Mouse (Mus musculus) neural tube, embryonic 11.5 days (tissue): Measurements from ENCODE around the gene Acsl1. TPM values are rescaled to one million over a fixed set of nuclear protein-coding genes. Genes with fewer than 3 reads are reported as not detected.

Experiments
- ATAC-seq: fragments of 200-750 bp; cut with Nextera tagmentation; 2 replicates; pipeline ENCODE4 v1.8.0; 2017; ENCODE audit warnings: moderate number of reproducible peaks, mild to moderate bottlenecking, moderate TSS enrichment, moderate library complexity; ENCODE audit not compliant: insufficient read depth, low FRiP score, low TSS enrichment
- DNase-seq: peaks from one replicate; pipeline ENCODE4 v3.0.0-alpha.2; 2015; ENCODE audit warnings: low spot score
- H3K27ac ChIP-seq: fragments of 300-500 bp; sonication (generic); 2 replicates; pipeline ENCODE4 v1.5.1; 2014; ENCODE audit warnings: low read depth, mild to moderate bottlenecking, low read length
- H3K27me3 ChIP-seq: fragments of 300-500 bp; sonication (generic); 2 replicates; pipeline ENCODE4 v1.6.1; 2014; ENCODE audit warnings: mild to moderate bottlenecking, low read length, mixed read lengths; ENCODE audit not compliant: control insufficient read depth, insufficient read depth
- H3K36me3 ChIP-seq: fragments of 300-500 bp; sonication (generic); 2 replicates; pipeline ENCODE4 v1.6.1; 2014; ENCODE audit warnings: mild to moderate bottlenecking, low read length, moderate library complexity, mixed read lengths; ENCODE audit not compliant: control insufficient read depth, insufficient read depth
- H3K4me1 ChIP-seq: fragments of 300-500 bp; sonication (generic); 2 replicates; pipeline ENCODE4 v1.6.1; 2014; ENCODE audit warnings: low read length, mixed read lengths; ENCODE audit not compliant: control insufficient read depth, insufficient read depth
- H3K4me2 ChIP-seq: fragments of 300-500 bp; sonication (generic); 2 replicates; pipeline ENCODE4 v1.6.1; 2014; ENCODE audit warnings: low read depth, mild to moderate bottlenecking, moderate library complexity
- H3K4me3 ChIP-seq: fragments of 300-500 bp; sonication (generic); 2 replicates; pipeline ENCODE4 v1.5.1; 2014; ENCODE audit warnings: low read depth, low read length
- H3K9ac ChIP-seq: fragments of 300-500 bp; sonication (generic); 2 replicates; pipeline ENCODE4 v1.6.1; 2014; ENCODE audit warnings: mild to moderate bottlenecking, low read length
- H3K9me3 ChIP-seq: fragments of 300-500 bp; sonication (generic); 2 replicates; pipeline ENCODE4 v1.6.1; 2016; ENCODE audit warnings: low read length; ENCODE audit not compliant: control insufficient read depth
- WGBS: fragments of 180-500 bp; shearing (Covaris S2); extraction: QIAGEN DNeasy Blood & Tissue Kit; methylation state at CpG from one replicate; pipeline ENCODE4 v1.1.7; 2014; 5-methylcytosine and 5-hydroxymethylcytosine counted together
- polyA plus RNA-seq: library from polyadenylated mRNA; unstranded; fragments of >200 nt; fragmentation: Nextera tagmentation; extraction: Ambion mirVana; gene quantifications from 2 replicates; pipeline ENCODE4 v1.2.1, GENCODE M21; 2014

Acsl1 gene
- polyA plus RNA-seq, 1 experiment from 2014 or later = 13.5 TPM

GRCm38 (mm10) chr8:46530541-46530940 lies 59.7 kb downstream of the Acsl1 start:
- ATAC-seq (no peak), DNase-seq (no peak)
- WGBS = 26% methylated on average over 4 of the region's 4 CpGs
- no peaks in the 10 kb centered on the region for H3K36me3 ChIP-seq
- H3K9me3 ChIP-seq = no peaks in the 10 kb centered on the region
- H3K4me3 ChIP-seq = no peak overlapping the region
- no peak overlapping the region for H3K27ac ChIP-seq
- H3K4me2 ChIP-seq = no peak overlapping the region
- no peak overlapping the region for H3K9ac ChIP-seq
- H3K4me1 ChIP-seq = no peaks in the 10 kb centered on the region
- no peaks in the 10 kb centered on the region for H3K27me3 ChIP-seq

GRCm38 (mm10) chr8:46533926-46534325 lies 63.1 kb downstream of the Acsl1 start:
- Histone ChIP-seq H3K9ac (no peak overlapping the region), H3K9me3 (no peaks in the 10 kb centered on the region), H3K36me3 (no peaks in the 10 kb centered on the region), H3K27ac (no peak overlapping the region), H3K27me3 (no peaks in the 10 kb centered on the region), H3K4me2 (no peak overlapping the region), H3K4me3 (no peak overlapping the region), H3K4me1 (no peaks in the 10 kb centered on the region)
- no peak for ATAC-seq
- WGBS = 90% methylated on average over 7 of the region's 7 CpGs
- DNase-seq = no peak

GRCm38 (mm10) chr8:46539701-46540100 lies 68.9 kb downstream of the Acsl1 start:
- WGBS = 64% methylated on average over 5 of the region's 5 CpGs
- no peaks in the 10 kb centered on the region for H3K9me3 ChIP-seq
- no peak overlapping the region for H3K27ac ChIP-seq
- no peaks in the 10 kb centered on the region for H3K36me3 ChIP-seq
- ATAC-seq (no peak), DNase-seq (no peak)
- no peaks in the 10 kb centered on the region for H3K27me3 ChIP-seq
- H3K4me2 ChIP-seq = no peak overlapping the region
- H3K4me1 ChIP-seq = no peaks in the 10 kb centered on the region
- no peak overlapping the region for H3K4me3 ChIP-seq
- no peak overlapping the region for H3K9ac ChIP-seq

- ATAC-seq (no peak), DNase-seq (no peak)
- H3K9ac ChIP-seq = no peak overlapping the region
- no peaks in the 10 kb centered on the region for H3K27me3 ChIP-seq
- no peaks in the 10 kb centered on the region for H3K4me1 ChIP-seq
- H3K36me3 ChIP-seq = no peaks in the 10 kb centered on the region
- no peaks in the 10 kb centered on the region for H3K9me3 ChIP-seq
- WGBS = 85% methylated on average over 7 of the region's 7 CpGs
- H3K4me3 ChIP-seq = no peak overlapping the region
- no peak overlapping the region for H3K4me2 ChIP-seq
- no peak overlapping the region for H3K27ac ChIP-seq
Measured at GRCm38 (mm10) chr8:46543191-46543590, 72.4 kb downstream of the Acsl1 start.

GRCm38 (mm10) chr8:46543662-46544061 lies 72.8 kb downstream of the Acsl1 start:
- 80% methylated on average over 6 of the region's 6 CpGs for WGBS

GRCm38 (mm10) chr8:46545854-46546253 lies 75.0 kb downstream of the Acsl1 start:
- Histone ChIP-seq H3K4me3 (no peak overlapping the region), H3K36me3 (no peaks in the 10 kb centered on the region), H3K9ac (no peak overlapping the region), H3K27me3 (no peaks in the 10 kb centered on the region), H3K4me1 (no peaks in the 10 kb centered on the region), H3K27ac (no peak overlapping the region), H3K4me2 (no peak overlapping the region), H3K9me3 (no peaks in the 10 kb centered on the region)
- 89% methylated on average over 5 of the region's 5 CpGs for WGBS
- DNase-seq = no peak
- ATAC-seq = no peak

More at GRCm38 (mm10) chr8:46543662-46544061, 72.8 kb downstream of the Acsl1 start:
- no peak overlapping the region for H3K27ac ChIP-seq
- no peaks in the 10 kb centered on the region for H3K36me3 ChIP-seq
- no peak for ATAC-seq
- H3K9ac ChIP-seq = no peak overlapping the region
- no peak for DNase-seq
- H3K9me3 ChIP-seq = no peaks in the 10 kb centered on the region
- no peak overlapping the region for H3K4me3 ChIP-seq
- H3K4me2 ChIP-seq = no peak overlapping the region
- H3K4me1 ChIP-seq = no peaks in the 10 kb centered on the region
- H3K27me3 ChIP-seq = no peaks in the 10 kb centered on the region

- no peak overlapping the region for H3K4me3 ChIP-seq
- DNase-seq (no peak), ATAC-seq (no peak)
- H3K27me3 ChIP-seq = no peaks in the 10 kb centered on the region
- H3K9me3 ChIP-seq = no peaks in the 10 kb centered on the region
- H3K36me3 ChIP-seq = no peaks in the 10 kb centered on the region
- no peaks in the 10 kb centered on the region for H3K4me1 ChIP-seq
- no peak overlapping the region for H3K27ac ChIP-seq
- 84% methylated on average over 11 of the region's 11 CpGs for WGBS
- H3K4me2 ChIP-seq = no peak overlapping the region
- H3K9ac ChIP-seq = no peak overlapping the region
Measured at GRCm38 (mm10) chr8:46546431-46547176, 75.8 kb downstream of the Acsl1 start.

GRCm38 (mm10) chr8:46547245-46547644 lies 76.4 kb downstream of the Acsl1 start:
- no peak overlapping the region for H3K4me2 ChIP-seq
- no peaks in the 10 kb centered on the region for H3K27me3 ChIP-seq
- H3K4me1 ChIP-seq = peaks cover under 1% of the 10 kb centered on the region
- no peak for DNase-seq
- H3K9ac ChIP-seq = no peak overlapping the region
- no peaks in the 10 kb centered on the region for H3K9me3 ChIP-seq
- no peaks in the 10 kb centered on the region for H3K36me3 ChIP-seq
- no peak overlapping the region for H3K4me3 ChIP-seq
- 61% methylated on average over 4 of the region's 4 CpGs for WGBS
- H3K27ac ChIP-seq = no peak overlapping the region
- ATAC-seq = no peak

GRCm38 (mm10) chr8:46550058-46550457 lies 79.2 kb downstream of the Acsl1 start:
- no peaks in the 10 kb centered on the region for H3K9me3 ChIP-seq
- WGBS = 82% methylated on average over 8 of the region's 8 CpGs
- H3K4me2 ChIP-seq = no peak overlapping the region
- no peak for DNase-seq
- no peaks in the 10 kb centered on the region for H3K27me3 ChIP-seq
- no peak overlapping the region for H3K9ac ChIP-seq
- H3K27ac ChIP-seq = no peak overlapping the region
- no peaks in the 10 kb centered on the region for H3K36me3 ChIP-seq
- no peak for ATAC-seq
- H3K4me3 ChIP-seq = no peak overlapping the region
- peaks cover 8% of the 10 kb centered on the region for H3K4me1 ChIP-seq
